Mouse (Mus musculus) myocyte (in vitro differentiated cells): ENCODE results near the gene Zdhhc7. TPM values are rescaled to one million over a fixed set of nuclear protein-coding genes. Genes with fewer than 3 reads are reported as not detected.

Experiments
- H3K27me3 ChIP-seq: one replicate; pipeline ENCODE4 v1.6.1; 2011; ENCODE audit not compliant: control insufficient read depth, insufficient read depth, insufficient read length
- H3K36me3 ChIP-seq: one replicate; pipeline ENCODE4 v1.6.1; 2011; ENCODE audit not compliant: control insufficient read depth, insufficient read depth
- H3K4me2 ChIP-seq: one replicate; pipeline ENCODE4 v1.6.1; 2011; ENCODE audit warnings: low read depth, control low read depth
- H3K4me3 ChIP-seq: one replicate; pipeline ENCODE4 v1.5.1; 2011; ENCODE audit warnings: mild to moderate bottlenecking, control low read depth, moderate library complexity
- H3K79me2 ChIP-seq: one replicate; pipeline ENCODE4 v1.6.1; 2011; ENCODE audit not compliant: control insufficient read depth, insufficient read depth
- H3ac ChIP-seq: one replicate; pipeline ENCODE4 v1.6.1; 2011; ENCODE audit not compliant: control insufficient read depth, insufficient read length
- CEBPB ChIP-seq: IDR thresholded peaks from 2 replicates; pipeline ENCODE4 v1.6.1; 2011; ENCODE audit warnings: mild to moderate bottlenecking, moderate library complexity; ENCODE audit not compliant: poor library complexity, insufficient read depth, severe bottlenecking
- E2F4 ChIP-seq: IDR thresholded peaks from one replicate; pipeline ENCODE4 v1.6.1; 2011; ENCODE audit warnings: mild to moderate bottlenecking, control low read depth, moderate library complexity; ENCODE audit not compliant: insufficient read depth
- MAX ChIP-seq: IDR thresholded peaks from one replicate; pipeline ENCODE4 v1.6.1; 2011; ENCODE audit warnings: low read depth, mild to moderate bottlenecking, control low read depth
- MYOD1 ChIP-seq, 3 experiments: IDR thresholded peaks; one replicate each; pipeline ENCODE4 v1.6.1; 2011; ENCODE audit warnings: control low read depth in 2 of 3, low read depth in 2 of 3, mild to moderate bottlenecking in 2 of 3, moderate library complexity in 1 of 3; ENCODE audit not compliant: insufficient read length in 2 of 3, control insufficient read depth in 1 of 3
- MYOG ChIP-seq, 3 experiments: IDR thresholded peaks; one replicate each; pipeline ENCODE4 v1.6.1; 2011; ENCODE audit warnings: control low read depth in 2 of 3, low read depth in 2 of 3, mild to moderate bottlenecking in 2 of 3; ENCODE audit not compliant: insufficient read length in 2 of 3, control insufficient read depth in 1 of 3, insufficient read depth in 1 of 3
- POLR2A ChIP-seq: IDR thresholded peaks from one replicate; pipeline ENCODE4 v1.6.1; 2011; ENCODE audit warnings: low read depth, mild to moderate bottlenecking, control low read depth, moderate library complexity; ENCODE audit not compliant: insufficient read length
- POLR2AphosphoS2 ChIP-seq: IDR thresholded peaks from one replicate; pipeline ENCODE4 v1.6.1; 2011; ENCODE audit warnings: low read depth, control low read depth; ENCODE audit not compliant: insufficient read length
- REST ChIP-seq: IDR thresholded peaks from one replicate; pipeline ENCODE4 v1.6.1; 2011; ENCODE audit warnings: mild to moderate bottlenecking, control low read depth, moderate library complexity; ENCODE audit not compliant: insufficient read depth, insufficient read length
- SRF ChIP-seq: IDR thresholded peaks from one replicate; pipeline ENCODE4 v1.6.1; 2011; ENCODE audit warnings: low read depth; ENCODE audit not compliant: control insufficient read depth, insufficient read length
- TCF12 ChIP-seq: IDR thresholded peaks from one replicate; pipeline ENCODE4 v1.6.1; 2011; ENCODE audit warnings: mild to moderate bottlenecking, control low read depth; ENCODE audit not compliant: poor library complexity, insufficient read depth, severe bottlenecking
- TCF3 ChIP-seq: IDR thresholded peaks from one replicate; pipeline ENCODE4 v1.6.1; 2011; ENCODE audit warnings: low read depth, control low read depth; ENCODE audit not compliant: insufficient read length
- USF1 ChIP-seq: IDR thresholded peaks from one replicate; pipeline ENCODE4 v1.6.1; 2011; ENCODE audit warnings: low read depth, mild to moderate bottlenecking, control low read depth, moderate library complexity
- polyA plus RNA-seq: library from polyadenylated mRNA; unstranded; fragments of >200 nt; fragmentation: generic; extraction: Trizol; gene quantifications from one replicate; pipeline ENCODE4 v1.2.1, GENCODE M21; 2012; ENCODE audit warnings: missing spikeins

Zdhhc7 gene
- polyA plus RNA-seq, 1 experiment = 31.7 TPM

- Histone ChIP-seq H3K4me2 (no peak overlapping the region), H3ac (no peak overlapping the region), H3K4me3 (no peak overlapping the region), H3K36me3 (no peaks in the 10 kb centered on the region), H3K27me3 (peaks cover 5% of the 10 kb centered on the region), H3K79me2 (no peaks in the 10 kb centered on the region)
- TF ChIP-seq MYOD1 (IDR thresholded peaks at IDR 0.05; ENCODE audit: control insufficient read depth in 1 of 3, insufficient read length in 2 of 3, low read depth in 2 of 3) (peak in 2 of 3 experiments; percentile 70 to 78), REST (no peak), MYOG (IDR thresholded peaks at IDR 0.05; ENCODE audit: control insufficient read depth in 1 of 3, insufficient read depth in 1 of 3, insufficient read length in 2 of 3, low read depth in 2 of 3) (peak in 1 of 3 experiments; percentile 56), USF1 (no peak), CEBPB (no peak), MAX (no peak), TCF12 (no peak), TCF3 (peak; percentile 2)
These were observed 44.2 kb downstream of the Zdhhc7 start for GRCm38 (mm10) chr8:120057078-120057477.

GRCm38 (mm10) chr8:120054833-120055232 is 46.4 kb downstream of the Zdhhc7 start:
- Histone ChIP-seq H3K4me2 (no peak overlapping the region), H3K27me3 (no peaks in the 10 kb centered on the region), H3K79me2 (no peaks in the 10 kb centered on the region), H3K36me3 (no peaks in the 10 kb centered on the region), H3ac (no peak overlapping the region), H3K4me3 (no peak overlapping the region)
- peak in 2 of 3 experiments; percentile 56 to 88 for TF ChIP-seq MYOD1 (IDR thresholded peaks at IDR 0.05; ENCODE audit: control insufficient read depth in 1 of 3, insufficient read length in 2 of 3, low read depth in 2 of 3)
- no peak for TF ChIP-seq TCF12
- peak; percentile 34 to 88 (median 55) for TF ChIP-seq MYOG (IDR thresholded peaks at IDR 0.05; ENCODE audit: control insufficient read depth in 1 of 3, insufficient read depth in 1 of 3, insufficient read length in 2 of 3, low read depth in 2 of 3)

- H3K27me3 ChIP-seq = no peaks in the 10 kb centered on the region
- TF ChIP-seq TCF3 (no peak), POLR2A (no peak), USF1 (no peak), MYOG (IDR thresholded peaks at IDR 0.05; ENCODE audit: control insufficient read depth in 1 of 3, insufficient read depth in 1 of 3, insufficient read length in 2 of 3, low read depth in 2 of 3) (peak in 1 of 3 experiments; percentile 11), TCF12 (no peak), E2F4 (no peak)
- H3K36me3 ChIP-seq = no peaks in the 10 kb centered on the region
- no peaks in the 10 kb centered on the region for H3K79me2 ChIP-seq
- H3ac ChIP-seq = no peak overlapping the region
- no peak overlapping the region for H3K4me3 ChIP-seq
- no peak overlapping the region for H3K4me2 ChIP-seq
These were observed 49.0 kb downstream of the Zdhhc7 start for GRCm38 (mm10) chr8:120052318-120052717.

- Histone ChIP-seq H3K79me2 (no peaks in the 10 kb centered on the region), H3K4me3 (no peak overlapping the region), H3K36me3 (no peaks in the 10 kb centered on the region), H3ac (no peak overlapping the region), H3K4me2 (no peak overlapping the region), H3K27me3 (no peaks in the 10 kb centered on the region)
- TF ChIP-seq MAX (no peak), MYOG (IDR thresholded peaks at IDR 0.05; ENCODE audit: control insufficient read depth in 1 of 3, insufficient read depth in 1 of 3, insufficient read length in 2 of 3, low read depth in 2 of 3) (no peak), REST (no peak), CEBPB (no peak), POLR2AphosphoS2 (no peak), POLR2A (no peak), MYOD1 (IDR thresholded peaks at IDR 0.05; ENCODE audit: control insufficient read depth in 1 of 3, insufficient read length in 2 of 3, low read depth in 2 of 3) (no peak), TCF3 (no peak), USF1 (no peak), SRF (no peak), TCF12 (no peak)
These were observed 49.4 kb downstream of the Zdhhc7 start for GRCm38 (mm10) chr8:120051908-120052307.

GRCm38 (mm10) chr8:120051006-120051405 is 50.3 kb downstream of the Zdhhc7 start:
- Histone ChIP-seq H3K36me3 (no peaks in the 10 kb centered on the region), H3ac (no peak overlapping the region), H3K79me2 (no peaks in the 10 kb centered on the region), H3K27me3 (no peaks in the 10 kb centered on the region), H3K4me3 (no peak overlapping the region), H3K4me2 (peak overlapping the region; percentile 27)
- no peak for TF ChIP-seq MAX
- TF ChIP-seq USF1 = no peak
- no peak for TF ChIP-seq TCF12
- TF ChIP-seq POLR2A = no peak
- no peak for TF ChIP-seq SRF
- TF ChIP-seq E2F4 = no peak

- Histone ChIP-seq H3K36me3 (no peaks in the 10 kb centered on the region), H3K79me2 (no peaks in the 10 kb centered on the region), H3K4me2 (no peak overlapping the region), H3ac (no peak overlapping the region), H3K27me3 (no peaks in the 10 kb centered on the region), H3K4me3 (no peak overlapping the region)
- no peak for TF ChIP-seq CEBPB
- TF ChIP-seq MYOG (IDR thresholded peaks at IDR 0.05; ENCODE audit: control insufficient read depth in 1 of 3, insufficient read depth in 1 of 3, insufficient read length in 2 of 3, low read depth in 2 of 3) = no peak
- no peak for TF ChIP-seq MYOD1 (IDR thresholded peaks at IDR 0.05; ENCODE audit: control insufficient read depth in 1 of 3, insufficient read length in 2 of 3, low read depth in 2 of 3)
- no peak for TF ChIP-seq USF1
- TF ChIP-seq REST = no peak
- TF ChIP-seq TCF3 = no peak
- no peak for TF ChIP-seq POLR2A
- no peak for TF ChIP-seq POLR2AphosphoS2
- TF ChIP-seq SRF = no peak
- TF ChIP-seq E2F4 = no peak
- TF ChIP-seq TCF12 = no peak
- no peak for TF ChIP-seq MAX
These were observed 50.9 kb downstream of the Zdhhc7 start for GRCm38 (mm10) chr8:120050376-120050775.
